Mouse (Mus musculus): Measurements from ENCODE around the gene Ppm1a.

The Ppm1a gene

GRCm38 (mm10) chr12:72831711-72832432 is 74.6 kb downstream of the Ppm1a start:
- no peak for TF ChIP-seq GATA4 (IDR thresholded peaks at IDR 0.05; ENCODE audit: insufficient replicate concordance, low read length)

- no peak for TF ChIP-seq GATA4 (IDR thresholded peaks at IDR 0.05; ENCODE audit: insufficient replicate concordance, low read length)
These were observed 77.7 kb downstream of the Ppm1a start for GRCm38 (mm10) chr12:72834773-72835517.

- no peak for TF ChIP-seq GATA4 (IDR thresholded peaks at IDR 0.05; ENCODE audit: insufficient replicate concordance, low read length)
These were observed 78.3 kb downstream of the Ppm1a start for GRCm38 (mm10) chr12:72835518-72836015.

GRCm38 (mm10) chr12:72837302-72837701 is 80.0 kb downstream of the Ppm1a start:
- no peak for TF ChIP-seq GATA4 (IDR thresholded peaks at IDR 0.05; ENCODE audit: insufficient replicate concordance, low read length)

GRCm38 (mm10) chr12:72841500-72841899 is 84.2 kb downstream of the Ppm1a start:
- TF ChIP-seq GATA4 (IDR thresholded peaks at IDR 0.05; ENCODE audit: insufficient replicate concordance, low read length): no peak

- TF ChIP-seq GATA4 (IDR thresholded peaks at IDR 0.05; ENCODE audit: insufficient replicate concordance, low read length): no peak
These were observed 85.9 kb downstream of the Ppm1a start for GRCm38 (mm10) chr12:72843135-72843534.

- TF ChIP-seq GATA4 (IDR thresholded peaks at IDR 0.05; ENCODE audit: insufficient replicate concordance, low read length): no peak
These were observed 86.3 kb downstream of the Ppm1a start for GRCm38 (mm10) chr12:72843555-72843954.

GRCm38 (mm10) chr12:72843973-72844620 is 86.8 kb downstream of the Ppm1a start:
- TF ChIP-seq GATA4 (IDR thresholded peaks at IDR 0.05; ENCODE audit: insufficient replicate concordance, low read length): peak; percentile 38; the same call in 1 of the 2 replicates

- no peak for TF ChIP-seq GATA4 (IDR thresholded peaks at IDR 0.05; ENCODE audit: insufficient replicate concordance, low read length)
These were observed 88.7 kb downstream of the Ppm1a start for GRCm38 (mm10) chr12:72845946-72846345.

GRCm38 (mm10) chr12:72847725-72848124 is 90.5 kb downstream of the Ppm1a start:
- no peak for TF ChIP-seq GATA4 (IDR thresholded peaks at IDR 0.05; ENCODE audit: insufficient replicate concordance, low read length)
